Mouse (Mus musculus): ENCODE data around the gene Kif13a. TPM values are rescaled to one million over a fixed set of nuclear protein-coding genes. Genes with fewer than 3 reads are reported as not detected.

Gene Kif13a
- polyA plus RNA-seq, 1 experiment: 10.7 TPM

GRCm38 (mm10) chr13:46776636-46777305 lies 152.9 kb downstream of the Kif13a start:
- Histone ChIP-seq H3K4me1 (ENCODE audit: control insufficient read depth, insufficient read depth, low read length) (no peaks in the 10 kb centered on the region), H3K4me3 (replicated peaks; ENCODE audit: control insufficient read depth, low read depth, low read length) (no peak overlapping the region), H3K27ac (ENCODE audit: control insufficient read depth, insufficient read depth, low read depth, low read length, poor library complexity) (no peak overlapping the region)
- 82% methylated on average over 14 of the region's 14 CpGs for WGBS
- TF ChIP-seq POLR2A (IDR thresholded peaks at IDR 0.05; ENCODE audit: borderline replicate concordance, control insufficient read depth, low read depth, low read length) (no peak), CTCF (IDR thresholded peaks at IDR 0.05; ENCODE audit: control insufficient read depth, insufficient read depth, low read length) (no peak)

- WGBS: 34% methylated on average over 5 of the region's 5 CpGs
- Histone ChIP-seq H3K4me3 (replicated peaks; ENCODE audit: control insufficient read depth, low read depth, low read length) (no peak overlapping the region), H3K4me1 (ENCODE audit: control insufficient read depth, insufficient read depth, low read length) (no peaks in the 10 kb centered on the region), H3K27ac (ENCODE audit: control insufficient read depth, insufficient read depth, low read depth, low read length, poor library complexity) (no peak overlapping the region)
- TF ChIP-seq POLR2A (IDR thresholded peaks at IDR 0.05; ENCODE audit: borderline replicate concordance, control insufficient read depth, low read depth, low read length): no peak
- TF ChIP-seq CTCF (IDR thresholded peaks at IDR 0.05; ENCODE audit: control insufficient read depth, insufficient read depth, low read length): no peak
Observed at GRCm38 (mm10) chr13:46774998-46775397, 154.7 kb downstream of the Kif13a start.

- WGBS: 92% methylated on average over 13 of the region's 13 CpGs
- TF ChIP-seq CTCF (IDR thresholded peaks at IDR 0.05; ENCODE audit: control insufficient read depth, insufficient read depth, low read length): no peak
- no peaks in the 10 kb centered on the region for H3K4me1 ChIP-seq (ENCODE audit: control insufficient read depth, insufficient read depth, low read length)
- H3K27ac ChIP-seq (ENCODE audit: control insufficient read depth, insufficient read depth, low read depth, low read length, poor library complexity): no peak overlapping the region
- no peak overlapping the region for H3K4me3 ChIP-seq (replicated peaks; ENCODE audit: control insufficient read depth, low read depth, low read length)
Observed at GRCm38 (mm10) chr13:46772581-46772980, 157.1 kb downstream of the Kif13a start.

GRCm38 (mm10) chr13:46765361-46765760 lies 164.3 kb downstream of the Kif13a start:
- Histone ChIP-seq H3K4me3 (replicated peaks; ENCODE audit: control insufficient read depth, low read depth, low read length) (no peak overlapping the region), H3K27ac (ENCODE audit: control insufficient read depth, insufficient read depth, low read depth, low read length, poor library complexity) (no peak overlapping the region), H3K4me1 (ENCODE audit: control insufficient read depth, insufficient read depth, low read length) (no peaks in the 10 kb centered on the region)
- no peak for TF ChIP-seq CTCF (IDR thresholded peaks at IDR 0.05; ENCODE audit: control insufficient read depth, insufficient read depth, low read length)
- TF ChIP-seq POLR2A (IDR thresholded peaks at IDR 0.05; ENCODE audit: borderline replicate concordance, control insufficient read depth, low read depth, low read length): no peak
- WGBS: 59% methylated on average over 2 of the region's 2 CpGs

- H3K4me3 ChIP-seq (replicated peaks; ENCODE audit: control insufficient read depth, low read depth, low read length): no peak overlapping the region
- no peaks in the 10 kb centered on the region for H3K4me1 ChIP-seq (ENCODE audit: control insufficient read depth, insufficient read depth, low read length)
- H3K27ac ChIP-seq (ENCODE audit: control insufficient read depth, insufficient read depth, low read depth, low read length, poor library complexity): no peak overlapping the region
- TF ChIP-seq POLR2A (IDR thresholded peaks at IDR 0.05; ENCODE audit: borderline replicate concordance, control insufficient read depth, low read depth, low read length) (no peak), CTCF (IDR thresholded peaks at IDR 0.05; ENCODE audit: control insufficient read depth, insufficient read depth, low read length) (no peak)
- 86% methylated on average over 9 of the region's 9 CpGs for WGBS
Observed at GRCm38 (mm10) chr13:46763210-46763609, 166.5 kb downstream of the Kif13a start.

- 87% methylated on average over 6 of the region's 6 CpGs for WGBS
- no peaks in the 10 kb centered on the region for H3K4me1 ChIP-seq (ENCODE audit: control insufficient read depth, insufficient read depth, low read length)
- no peak overlapping the region for H3K4me3 ChIP-seq (replicated peaks; ENCODE audit: control insufficient read depth, low read depth, low read length)
- TF ChIP-seq POLR2A (IDR thresholded peaks at IDR 0.05; ENCODE audit: borderline replicate concordance, control insufficient read depth, low read depth, low read length) (no peak), CTCF (IDR thresholded peaks at IDR 0.05; ENCODE audit: control insufficient read depth, insufficient read depth, low read length) (no peak)
- no peak overlapping the region for H3K27ac ChIP-seq (ENCODE audit: control insufficient read depth, insufficient read depth, low read depth, low read length, poor library complexity)
Observed at GRCm38 (mm10) chr13:46760921-46761320, 168.7 kb downstream of the Kif13a start.

- Histone ChIP-seq H3K4me3 (replicated peaks; ENCODE audit: control insufficient read depth, low read depth, low read length) (no peak overlapping the region), H3K4me1 (ENCODE audit: control insufficient read depth, insufficient read depth, low read length) (no peaks in the 10 kb centered on the region), H3K27ac (ENCODE audit: control insufficient read depth, insufficient read depth, low read depth, low read length, poor library complexity) (no peak overlapping the region)
- 84% methylated on average over 8 of the region's 8 CpGs for WGBS
- TF ChIP-seq POLR2A (IDR thresholded peaks at IDR 0.05; ENCODE audit: borderline replicate concordance, control insufficient read depth, low read depth, low read length) (no peak), CTCF (IDR thresholded peaks at IDR 0.05; ENCODE audit: control insufficient read depth, insufficient read depth, low read length) (no peak)
Observed at GRCm38 (mm10) chr13:46759281-46759809, 170.3 kb downstream of the Kif13a start.

GRCm38 (mm10) chr13:46758627-46759026 lies 171.0 kb downstream of the Kif13a start:
- TF ChIP-seq CTCF (IDR thresholded peaks at IDR 0.05; ENCODE audit: control insufficient read depth, insufficient read depth, low read length) (no peak), POLR2A (IDR thresholded peaks at IDR 0.05; ENCODE audit: borderline replicate concordance, control insufficient read depth, low read depth, low read length) (no peak)
- 92% methylated on average over 13 of the region's 13 CpGs for WGBS
- no peaks in the 10 kb centered on the region for H3K4me1 ChIP-seq (ENCODE audit: control insufficient read depth, insufficient read depth, low read length)
- no peak overlapping the region for H3K4me3 ChIP-seq (replicated peaks; ENCODE audit: control insufficient read depth, low read depth, low read length)
- no peak overlapping the region for H3K27ac ChIP-seq (ENCODE audit: control insufficient read depth, insufficient read depth, low read depth, low read length, poor library complexity)

All from bone marrow, adult 2 months (tissue).